Mouse (Mus musculus): ENCODE measurements around the gene Zfp217. TPM values are rescaled to one million over a fixed set of nuclear protein-coding genes. Genes with fewer than 3 reads are reported as not detected.

Zfp217 gene
- polyA plus RNA-seq, 1 experiment from 2014 or later: 4.4 TPM

- Histone ChIP-seq H3K9ac (replicated peaks; ENCODE audit: low read length) (peak overlapping the region; percentile 62), H3K4me3 (ENCODE audit: low read length) (peak overlapping the region; percentile 47), H3K27ac (ENCODE audit: low read length) (no peak overlapping the region), H3K4me2 (replicated peaks; ENCODE audit: low read depth, low read length) (peak overlapping the region; percentile 73), H3K36me3 (ENCODE audit: insufficient read depth, low read length) (no peaks in the 10 kb centered on the region), H3K4me1 (ENCODE audit: insufficient read depth, low read length) (peaks cover 38% of the 10 kb centered on the region), H3K9me3 (ENCODE audit: low read length) (no peaks in the 10 kb centered on the region), H3K27me3 (ENCODE audit: insufficient read depth, low read length) (no peaks in the 10 kb centered on the region)
- WGBS: 3% methylated on average over 37 of the region's 37 CpGs
- ATAC-seq (ENCODE audit: low FRiP score, low TSS enrichment): no peak
Observed at GRCm38 (mm10) chr2:170153421-170154271, 5.7 kb upstream of the Zfp217 start.

DNA sequence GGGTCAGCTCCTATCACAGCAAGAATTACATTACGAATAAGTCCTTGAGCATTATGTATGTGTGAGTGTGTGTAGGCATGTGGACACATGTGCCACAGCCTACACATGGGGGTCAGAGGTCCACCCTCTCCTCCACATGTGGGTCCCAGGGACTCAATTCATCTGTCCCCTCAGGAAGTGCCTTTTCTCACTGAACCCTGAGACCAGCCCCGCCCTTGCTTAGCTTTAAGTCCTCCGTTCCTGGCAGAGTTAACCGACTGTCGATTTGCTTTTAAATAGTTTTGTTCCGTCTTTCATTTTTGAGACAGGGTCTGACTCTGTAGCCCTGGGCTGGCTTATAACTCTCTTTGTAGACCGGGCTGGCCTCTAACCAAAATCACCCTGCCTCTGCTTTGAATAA, 5.0 kb upstream of the Zfp217 start:
- Histone ChIP-seq H3K27ac (ENCODE audit: low read length) (no peak overlapping the region), H3K4me1 (ENCODE audit: insufficient read depth, low read length) (peaks cover 34% of the 10 kb centered on the region), H3K27me3 (ENCODE audit: insufficient read depth, low read length) (no peaks in the 10 kb centered on the region), H3K36me3 (ENCODE audit: insufficient read depth, low read length) (no peaks in the 10 kb centered on the region), H3K9ac (replicated peaks; ENCODE audit: low read length) (0 out of 2 replicates have a peak overlapping the region, but pooled peaks have one; percentile 62), H3K9me3 (ENCODE audit: low read length) (no peaks in the 10 kb centered on the region), H3K4me3 (ENCODE audit: low read length) (no peak overlapping the region), H3K4me2 (replicated peaks; ENCODE audit: low read depth, low read length) (peak overlapping the region; percentile 73)
- WGBS: 29% methylated on average over 7 of the region's 7 CpGs
- no peak for ATAC-seq (ENCODE audit: low FRiP score, low TSS enrichment)

GRCm38 (mm10) chr2:170152036-170152686, 4.3 kb upstream of the Zfp217 start:
- H3K4me2 ChIP-seq (replicated peaks; ENCODE audit: low read depth, low read length): no peak overlapping the region

GRCm38 (mm10) chr2:170151470-170151869, 3.6 kb upstream of the Zfp217 start:
- H3K4me3 ChIP-seq (ENCODE audit: low read length): no peak overlapping the region
- H3K27ac ChIP-seq (ENCODE audit: low read length): no peak overlapping the region
- H3K27me3 ChIP-seq (ENCODE audit: insufficient read depth, low read length): no peaks in the 10 kb centered on the region
- H3K9ac ChIP-seq (replicated peaks; ENCODE audit: low read length): no peak overlapping the region
- H3K4me1 ChIP-seq (ENCODE audit: insufficient read depth, low read length): peaks cover 35% of the 10 kb centered on the region
- H3K36me3 ChIP-seq (ENCODE audit: insufficient read depth, low read length): no peaks in the 10 kb centered on the region
- H3K4me2 ChIP-seq (replicated peaks; ENCODE audit: low read depth, low read length): no peak overlapping the region
- ATAC-seq (ENCODE audit: low FRiP score, low TSS enrichment): no peak
- WGBS: 85% methylated on average over 8 of the region's 8 CpGs
- no peaks in the 10 kb centered on the region for H3K9me3 ChIP-seq (ENCODE audit: low read length)

More at GRCm38 (mm10) chr2:170152036-170152686, 4.3 kb upstream of the Zfp217 start:
- no peak for ATAC-seq (ENCODE audit: low FRiP score, low TSS enrichment)
- no peaks in the 10 kb centered on the region for H3K9me3 ChIP-seq (ENCODE audit: low read length)
- H3K27ac ChIP-seq (ENCODE audit: low read length): no peak overlapping the region
- H3K27me3 ChIP-seq (ENCODE audit: insufficient read depth, low read length): no peaks in the 10 kb centered on the region
- 69% methylated on average over 5 of the region's 5 CpGs for WGBS
- H3K9ac ChIP-seq (replicated peaks; ENCODE audit: low read length): no peak overlapping the region
- no peak overlapping the region for H3K4me3 ChIP-seq (ENCODE audit: low read length)
- no peaks in the 10 kb centered on the region for H3K36me3 ChIP-seq (ENCODE audit: insufficient read depth, low read length)
- H3K4me1 ChIP-seq (ENCODE audit: insufficient read depth, low read length): peaks cover 35% of the 10 kb centered on the region

- Histone ChIP-seq H3K27ac (ENCODE audit: low read length) (peak overlapping the region; percentile 24; the same call in 1 of the 2 replicates), H3K9me3 (ENCODE audit: low read length) (no peaks in the 10 kb centered on the region), H3K4me1 (ENCODE audit: insufficient read depth, low read length) (peaks cover 19% of the 10 kb centered on the region), H3K27me3 (ENCODE audit: insufficient read depth, low read length) (no peaks in the 10 kb centered on the region), H3K9ac (replicated peaks; ENCODE audit: low read length) (no peak overlapping the region), H3K4me3 (ENCODE audit: low read length) (no peak overlapping the region), H3K4me2 (replicated peaks; ENCODE audit: low read depth, low read length) (no peak overlapping the region), H3K36me3 (ENCODE audit: insufficient read depth, low read length) (no peaks in the 10 kb centered on the region)
- 62% methylated on average over 7 of the region's 7 CpGs for WGBS
- no peak for ATAC-seq (ENCODE audit: low FRiP score, low TSS enrichment)
Observed at GRCm38 (mm10) chr2:170148828-170149227, 925 bp upstream of the Zfp217 start.

GRCm38 (mm10) chr2:170147170-170147569, 733 bp downstream of the Zfp217 start:
- peak overlapping the region; percentile 26; the same call in 1 of the 2 replicates for H3K4me2 ChIP-seq (replicated peaks; ENCODE audit: low read depth, low read length)
- H3K4me1 ChIP-seq (ENCODE audit: insufficient read depth, low read length): peaks cover 14% of the 10 kb centered on the region; the same call in 1 of the 2 replicates
- 64% methylated on average over 4 of the region's 4 CpGs for WGBS
- no peak overlapping the region for H3K9ac ChIP-seq (replicated peaks; ENCODE audit: low read length)
- no peaks in the 10 kb centered on the region for H3K36me3 ChIP-seq (ENCODE audit: insufficient read depth, low read length)
- H3K27ac ChIP-seq (ENCODE audit: low read length): peak overlapping the region; percentile 73
- H3K9me3 ChIP-seq (ENCODE audit: low read length): no peaks in the 10 kb centered on the region
- H3K27me3 ChIP-seq (ENCODE audit: insufficient read depth, low read length): no peaks in the 10 kb centered on the region
- no peak for ATAC-seq (ENCODE audit: low FRiP score, low TSS enrichment)
- no peak overlapping the region for H3K4me3 ChIP-seq (ENCODE audit: low read length)

DNA sequence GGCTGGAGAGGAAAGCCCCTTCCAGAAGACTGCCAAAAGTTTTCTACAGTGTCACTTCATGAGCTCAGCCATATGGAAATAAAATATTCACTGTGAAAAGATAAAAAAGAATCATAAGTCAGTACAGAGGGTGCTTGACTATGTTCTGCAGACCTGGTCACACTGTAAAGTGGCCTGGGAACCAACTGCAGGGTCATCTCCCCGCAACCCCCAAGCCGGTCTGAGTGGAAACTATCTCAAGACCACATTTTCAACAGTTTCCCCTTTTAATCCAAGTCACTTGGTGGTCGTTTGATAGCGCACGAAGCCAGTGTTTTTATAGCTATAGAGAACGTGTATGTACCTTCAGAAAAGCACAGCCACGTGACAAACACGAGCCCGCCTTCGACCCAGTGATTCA, 3.6 kb downstream of the Zfp217 start:
- 0 out of 2 replicates have a peak overlapping the region, but pooled peaks have one; percentile 7 for H3K27ac ChIP-seq (ENCODE audit: low read length)
- 76% methylated on average over 10 of the region's 10 CpGs for WGBS
- ATAC-seq (ENCODE audit: low FRiP score, low TSS enrichment): no peak
- H3K9ac ChIP-seq (replicated peaks; ENCODE audit: low read length): no peak overlapping the region
- H3K4me3 ChIP-seq (ENCODE audit: low read length): no peak overlapping the region
- no peaks in the 10 kb centered on the region for H3K27me3 ChIP-seq (ENCODE audit: insufficient read depth, low read length)
- H3K36me3 ChIP-seq (ENCODE audit: insufficient read depth, low read length): no peaks in the 10 kb centered on the region
- no peak overlapping the region for H3K4me2 ChIP-seq (replicated peaks; ENCODE audit: low read depth, low read length)
- no peaks in the 10 kb centered on the region for H3K9me3 ChIP-seq (ENCODE audit: low read length)
- peaks cover 14% of the 10 kb centered on the region; the same call in 1 of the 2 replicates for H3K4me1 ChIP-seq (ENCODE audit: insufficient read depth, low read length)

- H3K9me3 ChIP-seq (ENCODE audit: low read length): no peaks in the 10 kb centered on the region
- WGBS: 11% methylated on average over 3 of the region's 3 CpGs
- H3K4me2 ChIP-seq (replicated peaks; ENCODE audit: low read depth, low read length): no peak overlapping the region
- H3K36me3 ChIP-seq (ENCODE audit: insufficient read depth, low read length): no peaks in the 10 kb centered on the region
- H3K27ac ChIP-seq (ENCODE audit: low read length): no peak overlapping the region
- no peaks in the 10 kb centered on the region for H3K27me3 ChIP-seq (ENCODE audit: insufficient read depth, low read length)
- H3K4me1 ChIP-seq (ENCODE audit: insufficient read depth, low read length): peaks cover 14% of the 10 kb centered on the region; the same call in 1 of the 2 replicates
- no peak overlapping the region for H3K4me3 ChIP-seq (ENCODE audit: low read length)
- H3K9ac ChIP-seq (replicated peaks; ENCODE audit: low read length): no peak overlapping the region
- no peak for ATAC-seq (ENCODE audit: low FRiP score, low TSS enrichment)
Observed at GRCm38 (mm10) chr2:170143861-170144260, 4.0 kb downstream of the Zfp217 start.

GRCm38 (mm10) chr2:170142542-170142941, 5.4 kb downstream of the Zfp217 start:
- Histone ChIP-seq H3K9me3 (ENCODE audit: low read length) (no peaks in the 10 kb centered on the region), H3K27ac (ENCODE audit: low read length) (no peak overlapping the region), H3K4me2 (replicated peaks; ENCODE audit: low read depth, low read length) (no peak overlapping the region), H3K36me3 (ENCODE audit: insufficient read depth, low read length) (no peaks in the 10 kb centered on the region), H3K4me1 (ENCODE audit: insufficient read depth, low read length) (peaks cover 8% of the 10 kb centered on the region; the same call in 1 of the 2 replicates), H3K9ac (replicated peaks; ENCODE audit: low read length) (no peak overlapping the region), H3K27me3 (ENCODE audit: insufficient read depth, low read length) (no peaks in the 10 kb centered on the region), H3K4me3 (ENCODE audit: low read length) (no peak overlapping the region)
- 0 out of 2 replicates have a peak, but pooled peaks have one; percentile 31 for ATAC-seq (ENCODE audit: low FRiP score, low TSS enrichment)
- 92% methylated on average over 10 of the region's 10 CpGs for WGBS

Measured in kidney, embryonic 16.5 days (tissue).